Mouse (Mus musculus): Measurements from ENCODE around the gene Prtn3.

The Prtn3 gene

GRCm38 (mm10) chr10:79909092-79909922, 35.0 kb downstream of the Prtn3 start:
- DNase-seq (ENCODE audit: low spot score in 2 of 2) = no peak

GRCm38 (mm10) chr10:79910556-79910955, 36.3 kb downstream of the Prtn3 start, which contains the start of gene Gm26602:
TSS of gene Gm26602 (plus strand) at chr10:79910856.
- DNase-seq (ENCODE audit: low spot score in 2 of 2) = no peak

- no peak for DNase-seq (ENCODE audit: low spot score in 2 of 2)
Measured at GRCm38 (mm10) chr10:79912412-79912811, 38.1 kb downstream of the Prtn3 start.

GRCm38 (mm10) chr10:79914131-79914947, 40.1 kb downstream of the Prtn3 start:
- no peak for DNase-seq (ENCODE audit: low spot score in 2 of 2)

- DNase-seq (ENCODE audit: low spot score in 2 of 2) = no peak
Measured at GRCm38 (mm10) chr10:79914948-79915596, 40.8 kb downstream of the Prtn3 start.

- no peak for DNase-seq (ENCODE audit: low spot score in 2 of 2)
Measured at GRCm38 (mm10) chr10:79916081-79916480, 41.8 kb downstream of the Prtn3 start.

- DNase-seq (ENCODE audit: low spot score in 2 of 2) = peak; percentile 81 to 91
Measured at GRCm38 (mm10) chr10:79916808-79917531, 42.7 kb downstream of the Prtn3 start, which contains the start of gene Kiss1r. TSS of gene Kiss1r (plus strand) at chr10:79916971.

- DNase-seq (ENCODE audit: low spot score in 2 of 2) = no peak
Measured at GRCm38 (mm10) chr10:79917532-79918100, 43.3 kb downstream of the Prtn3 start.

GRCm38 (mm10) chr10:79918231-79919078, 44.2 kb downstream of the Prtn3 start:
- DNase-seq (ENCODE audit: low spot score in 2 of 2) = no peak

- no peak for DNase-seq (ENCODE audit: low spot score in 2 of 2)
Measured at GRCm38 (mm10) chr10:79919251-79919849, 45.1 kb downstream of the Prtn3 start.

- DNase-seq (ENCODE audit: low spot score in 2 of 2) = no peak
Measured at GRCm38 (mm10) chr10:79920056-79920890, 46.0 kb downstream of the Prtn3 start.

GRCm38 (mm10) chr10:79920958-79921535, 46.8 kb downstream of the Prtn3 start, which contains the start of gene R3hdm4:
TSS of gene R3hdm4 (minus strand) at chr10:79921208.
- DNase-seq (ENCODE audit: low spot score in 2 of 2) = no peak

GRCm38 (mm10) chr10:79921572-79921971, 47.3 kb downstream of the Prtn3 start:
- DNase-seq (ENCODE audit: low spot score in 2 of 2) = no peak

- peak; percentile 87 to 90 for DNase-seq (ENCODE audit: low spot score in 2 of 2)
Measured at GRCm38 (mm10) chr10:79924998-79925784, 50.9 kb downstream of the Prtn3 start.

- DNase-seq (ENCODE audit: low spot score in 2 of 2) = no peak
Measured at GRCm38 (mm10) chr10:79925785-79926490, 51.7 kb downstream of the Prtn3 start.

GRCm38 (mm10) chr10:79926491-79927323, 52.4 kb downstream of the Prtn3 start, which contains the start of gene Arid3a:
TSS of gene Arid3a (plus strand) at chr10:79927043.
- peak; percentile 86 to 87 for DNase-seq (ENCODE audit: low spot score in 2 of 2)

All from urinary bladder, postnatal 4 days (tissue).